Comparison of ENCODE assay signal across 11 mouse cellular contexts in genomic region chrX:134342735-134343134, GRCm38 (mm10). TPM values are rescaled to one million over a fixed set of nuclear protein-coding genes. Genes with fewer than 3 reads are reported as not detected.
"Had no signal": no experiment of that assay in that cellular context is flagged by ENCODE, and none has a peak within 500 bp of the region (broad histone marks: within the 10 kb centered on the region; RNA-seq: fewer than 3 reads in every experiment).

No protein-coding gene starts in this region.

- DNase-seq: kidney, adult 2 months; kidney, postnatal 25 days; layer of hippocampus, adult 9-11 months; liver; lung, embryonic 14.5 days; midbrain, embryonic 14.5 days; right cerebral cortex, adult 18-20 months; right cerebral cortex, postnatal 25 days; thymus, adult 18-20 months; thymus, postnatal 36 days had no signal

RNA-seq across cellular contexts. Expression of gene Tmem35a, which starts 47.7 kb away (rescaled TPM):
- total RNA-seq: megakaryocyte progenitor cell, adult 5-6 weeks had no signal
